Mouse (Mus musculus) adrenal gland, adult 18-20 months (tissue): ENCODE data around the gene Gm45213. TPM values are rescaled to one million over a fixed set of nuclear protein-coding genes. Genes with fewer than 3 reads are reported as not detected.
A peak's percentile ranks its signal among the peaks of the same experiment; 100 is the strongest.
"Not testable (repeated sequence)": the region's sequence is repeated elsewhere in the genome, so short reads cannot be mapped to it uniquely, and the experiment has no call there.

Experiments used
- DNase-seq, 2 experiments: peaks; one replicate each; pipeline ENCODE4 v3.0.0; 2021 to 2022; ENCODE audit warnings: low spot score in 2 of 2
- total RNA-seq, 2 experiments: library from RNA; stranded (reverse); gene quantifications; 1 replicate in 1 of 2; 2 replicates in 1 of 2; pipeline ENCODE4 v1.2.3; 2021

The Gm45213 gene
- total RNA-seq, 2 experiments from 2014 or later, result not detected

DNA sequence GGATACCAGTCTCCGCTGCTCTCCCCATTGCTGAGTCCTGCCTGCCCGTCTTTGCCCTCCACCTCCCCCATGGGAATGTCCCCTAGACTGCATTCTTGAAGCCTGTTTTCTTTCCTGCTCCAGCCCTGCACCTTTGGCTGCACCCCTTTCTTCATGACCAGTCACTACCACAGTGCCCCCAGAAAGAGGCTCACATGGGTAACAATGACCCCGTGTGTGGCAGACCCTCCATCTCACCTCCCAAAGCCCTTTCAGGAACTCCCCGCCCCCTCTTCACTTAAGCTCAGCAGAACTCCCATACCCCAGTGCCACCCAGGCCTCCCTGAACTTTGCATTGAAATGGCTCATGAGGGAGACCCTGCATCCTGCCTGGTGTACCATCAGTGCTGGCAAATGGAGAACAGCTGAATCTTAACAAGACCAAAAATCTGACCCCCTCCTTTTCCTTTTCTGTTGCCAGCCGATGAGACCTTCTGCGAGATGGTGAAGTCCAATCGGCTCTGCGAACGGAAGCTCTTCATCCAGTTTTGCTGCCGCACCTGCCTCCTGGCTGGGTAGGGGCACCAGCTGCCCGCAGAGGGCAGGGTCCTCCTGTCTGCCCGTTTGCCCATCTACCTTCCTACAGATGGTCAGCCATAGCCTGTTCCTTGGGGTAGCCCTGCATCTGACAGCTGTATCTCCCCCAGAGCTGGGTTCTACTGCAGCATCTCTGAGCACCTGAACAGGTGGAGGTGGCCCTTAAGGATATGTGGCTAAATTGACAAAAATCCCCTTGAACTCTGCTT lies 5.2 kb downstream of the Gm45213 start:
- DNase-seq, result no peak

DNA sequence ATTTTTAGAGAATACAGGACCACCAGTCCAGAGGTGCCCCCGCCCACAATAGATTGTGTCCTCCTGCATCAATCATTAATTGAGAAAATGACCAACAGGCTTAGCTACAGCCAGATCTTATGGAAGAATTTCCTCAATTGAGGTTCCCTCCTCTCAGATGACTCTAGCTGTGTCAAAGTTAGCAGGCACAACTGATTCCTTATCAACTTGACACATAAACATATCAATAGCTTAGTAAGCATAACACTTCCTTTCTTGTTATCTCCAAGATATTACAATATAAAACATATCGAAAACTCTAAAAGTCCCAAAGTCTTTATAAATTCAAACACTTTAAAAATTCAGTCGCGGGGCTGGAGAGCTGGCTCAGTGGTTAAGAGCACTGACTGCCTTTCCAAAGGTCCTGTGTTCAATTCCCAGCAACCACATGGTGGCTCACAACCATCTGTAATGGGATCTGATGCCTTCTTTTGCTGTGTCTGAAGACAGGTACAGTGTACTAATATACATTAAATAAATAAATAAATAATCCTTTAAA lies 10.6 kb downstream of the Gm45213 start:
- no peak for DNase-seq

DNA sequence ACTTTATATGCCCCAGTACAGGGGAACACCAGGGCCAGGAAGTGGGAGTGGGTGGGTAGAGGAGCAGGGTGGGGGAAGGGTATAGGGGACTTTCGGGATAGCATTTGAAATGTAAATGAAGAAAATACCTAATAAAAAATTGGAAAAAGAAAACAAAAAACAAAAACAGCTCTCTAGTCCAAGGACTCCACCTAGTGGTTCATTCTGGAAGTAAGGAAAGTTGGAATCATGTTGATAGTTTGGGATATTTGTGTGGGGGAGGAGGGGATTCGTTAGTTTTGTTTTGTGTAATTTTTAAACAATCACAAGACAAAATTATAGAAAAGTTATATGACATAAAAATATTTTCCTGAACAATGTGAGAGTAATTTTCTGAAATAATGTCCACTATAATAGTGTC lies 12.0 kb downstream of the Gm45213 start:
- DNase-seq, result not testable (repeated sequence)

DNA sequence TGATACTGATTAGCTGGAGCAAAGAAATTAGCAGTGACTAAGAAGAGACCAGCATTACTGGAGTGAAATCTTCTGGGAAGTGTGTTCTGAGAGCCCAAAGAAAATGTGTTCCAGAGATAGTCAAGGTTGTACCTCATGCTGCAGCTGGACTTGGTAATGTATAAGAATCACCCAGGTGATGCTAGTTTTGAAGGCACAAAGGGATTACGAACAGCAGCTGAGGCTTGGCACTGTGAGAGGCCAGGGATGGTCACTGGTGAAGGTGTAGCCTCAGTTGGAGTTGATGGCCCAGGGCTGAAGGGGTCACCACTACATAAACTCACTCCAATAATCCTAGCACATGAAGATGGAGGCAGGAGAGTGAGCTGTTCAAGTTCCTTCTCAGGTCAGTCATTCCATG lies 15.3 kb downstream of the Gm45213 start, which contains the start of gene Snrpa1:
Gene Snrpa1 (plus strand): TSS at position 301 of the 400 bp plus-strand sequence.
- DNase-seq, result no peak

DNA sequence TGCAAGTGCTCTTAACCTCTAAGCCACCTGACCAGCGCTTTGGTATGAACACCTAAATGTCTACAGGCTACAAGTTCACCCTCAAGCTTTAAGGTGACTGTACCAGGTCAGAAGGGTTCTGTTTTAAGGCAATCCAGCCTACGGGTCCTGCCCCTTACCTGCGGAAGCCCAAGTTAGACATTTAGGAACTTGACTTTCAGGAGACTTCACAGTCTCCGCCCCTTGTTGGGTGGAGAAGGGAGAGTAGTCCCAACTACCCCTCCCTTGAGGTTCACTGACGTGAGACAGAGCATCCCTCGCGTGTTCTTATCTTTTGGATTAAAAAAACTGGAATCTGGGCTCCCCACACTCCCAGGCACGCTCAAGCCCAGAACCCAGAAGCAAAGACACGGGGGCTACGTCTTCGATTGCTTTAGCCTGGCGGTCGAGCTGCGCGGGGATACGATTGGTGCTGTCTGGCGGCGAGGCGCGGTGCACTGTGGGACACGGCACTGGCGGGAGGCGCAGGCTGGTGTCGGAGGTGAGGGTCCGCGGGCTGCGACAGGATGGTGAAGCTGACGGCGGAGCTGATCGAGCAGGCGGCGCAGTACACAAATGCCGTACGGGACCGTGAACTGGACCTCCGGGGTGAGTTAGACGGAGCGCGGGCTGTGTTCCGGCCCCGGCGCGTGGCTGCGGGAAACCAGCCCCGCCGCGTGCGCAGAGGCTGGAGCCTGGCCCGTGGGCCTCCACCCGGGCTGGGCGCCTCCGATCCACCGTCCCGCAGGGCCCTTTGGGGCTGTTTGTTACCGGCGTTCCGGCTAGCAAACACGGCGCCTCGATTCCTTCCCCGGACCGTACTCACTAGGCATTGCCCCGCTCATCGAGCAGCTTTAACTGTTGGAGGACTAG lies 16.9 kb downstream of the Gm45213 start:
- DNase-seq, result peak; percentile 85

DNA sequence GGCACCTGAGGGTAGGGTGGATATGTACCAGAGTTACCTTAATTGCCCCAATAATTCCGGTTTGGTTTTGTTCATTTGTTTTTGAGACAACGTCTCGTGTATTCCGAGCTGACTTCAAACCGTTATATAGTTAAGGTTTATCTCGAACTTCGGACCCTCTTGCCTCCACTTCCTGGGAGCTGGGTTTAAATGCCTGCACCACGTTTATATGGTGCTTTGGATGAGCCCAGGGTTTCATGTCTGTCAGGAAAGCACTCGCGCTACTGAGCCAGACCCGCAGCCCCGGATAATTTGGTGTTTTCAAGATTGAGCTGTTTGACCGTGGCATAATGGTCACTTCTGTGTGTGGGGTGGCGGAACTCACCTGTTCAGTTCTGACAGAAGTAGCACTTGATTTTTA lies 17.7 kb downstream of the Gm45213 start:
- no peak for DNase-seq

DNA sequence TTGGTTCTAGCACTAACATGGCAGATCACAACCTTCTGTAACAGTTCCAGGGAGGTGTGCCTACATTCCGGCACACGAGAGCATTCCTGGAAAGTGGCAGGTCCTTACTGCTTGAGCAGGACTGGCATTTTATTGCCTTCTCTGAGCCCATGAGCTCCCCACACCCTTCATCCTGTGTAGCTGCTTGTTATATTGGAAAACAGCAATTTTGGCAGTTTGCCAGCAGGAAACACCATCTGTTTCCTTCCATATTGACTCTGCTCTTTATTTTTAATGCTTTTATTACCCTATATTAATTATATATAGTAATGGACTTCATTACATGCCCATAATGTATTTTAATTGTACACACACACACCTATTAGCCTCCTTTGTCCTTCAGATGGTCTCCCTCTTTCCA lies 33.0 kb downstream of the Gm45213 start:
- DNase-seq, result no peak

DNA sequence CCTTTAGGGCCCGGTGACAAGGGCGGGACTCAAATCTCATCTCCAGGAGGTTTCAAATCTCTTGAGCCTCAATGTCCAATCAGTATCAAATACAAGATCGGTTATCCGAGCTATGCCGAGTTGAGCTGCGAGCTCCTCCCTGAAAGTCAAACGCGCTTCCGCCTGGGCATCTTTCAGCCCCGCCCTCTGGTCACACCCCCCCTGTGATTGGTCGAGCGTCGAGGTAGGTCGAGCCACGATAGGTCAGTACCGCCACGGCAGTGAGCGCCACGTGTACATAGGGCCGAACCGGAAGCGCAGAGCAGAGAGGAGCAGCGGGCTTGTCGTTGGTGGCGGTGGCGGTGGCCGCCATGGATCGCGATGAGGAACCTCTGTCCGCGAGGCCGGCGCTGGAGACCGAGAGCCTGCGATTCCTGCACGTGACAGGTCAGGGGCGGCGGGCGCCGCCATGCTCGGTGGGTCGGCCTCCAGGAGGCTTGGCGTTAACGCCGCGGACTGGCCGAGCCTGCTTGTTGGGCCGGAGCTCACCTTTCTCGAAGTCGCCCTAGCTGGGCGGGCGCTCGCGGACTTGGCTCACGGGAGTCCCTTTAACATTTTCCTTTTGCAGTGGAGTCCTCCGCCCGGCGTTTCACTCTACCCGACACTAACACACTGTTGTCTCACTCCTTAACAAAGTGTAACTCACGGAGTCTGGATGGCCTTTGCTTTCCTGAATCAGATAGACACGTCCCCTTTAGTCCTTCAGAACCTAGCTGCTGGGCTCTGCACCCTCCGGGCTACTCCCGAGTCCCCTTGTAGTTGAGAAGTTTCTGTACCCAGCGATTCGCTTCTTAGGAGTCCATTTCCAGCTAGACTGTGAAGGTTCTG lies 36.2 kb downstream of the Gm45213 start, which contains the start of gene Selenos:
Gene Selenos (plus strand): TSS at position 286 of the 867 bp plus-strand sequence.
- DNase-seq, result peak; percentile 85 to 88

DNA sequence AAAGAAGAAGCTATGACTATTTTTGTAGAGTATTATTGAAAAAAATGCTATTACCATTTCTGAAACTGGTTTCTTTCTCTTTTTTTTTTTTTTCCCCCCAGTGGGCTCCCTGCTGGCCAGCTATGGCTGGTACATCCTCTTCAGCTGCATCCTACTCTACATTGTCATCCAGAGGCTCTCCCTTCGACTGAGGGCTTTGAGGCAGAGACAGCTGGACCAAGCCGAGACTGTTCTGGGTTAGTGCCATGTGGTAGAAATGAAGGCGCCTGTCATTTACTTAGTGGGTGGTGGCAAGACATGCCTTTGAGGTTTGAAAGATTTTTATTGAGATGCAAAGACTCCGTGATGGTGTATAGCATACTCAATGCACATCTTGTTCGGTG lies 36.8 kb downstream of the Gm45213 start:
- DNase-seq, result no peak

DNA sequence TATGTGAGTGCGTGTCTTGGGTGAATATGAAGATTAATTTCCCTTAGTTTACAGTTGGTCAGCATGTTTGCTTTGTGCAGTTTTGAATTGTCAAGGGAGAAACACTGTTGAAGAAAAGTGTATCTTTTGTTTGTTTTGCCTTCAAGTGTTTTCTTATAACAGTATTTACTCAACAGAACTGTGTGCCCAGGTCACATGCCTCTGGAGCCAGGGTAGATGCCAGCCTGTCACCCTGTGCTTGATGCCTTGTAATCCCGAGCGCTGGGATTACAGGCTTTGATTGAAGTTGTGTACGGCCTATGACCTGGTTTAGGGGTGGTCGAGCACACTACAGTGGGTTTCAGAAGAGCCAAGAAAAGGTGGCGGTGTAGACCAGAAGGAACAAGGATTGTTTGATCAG lies 40.4 kb downstream of the Gm45213 start:
- DNase-seq, result no peak

DNA sequence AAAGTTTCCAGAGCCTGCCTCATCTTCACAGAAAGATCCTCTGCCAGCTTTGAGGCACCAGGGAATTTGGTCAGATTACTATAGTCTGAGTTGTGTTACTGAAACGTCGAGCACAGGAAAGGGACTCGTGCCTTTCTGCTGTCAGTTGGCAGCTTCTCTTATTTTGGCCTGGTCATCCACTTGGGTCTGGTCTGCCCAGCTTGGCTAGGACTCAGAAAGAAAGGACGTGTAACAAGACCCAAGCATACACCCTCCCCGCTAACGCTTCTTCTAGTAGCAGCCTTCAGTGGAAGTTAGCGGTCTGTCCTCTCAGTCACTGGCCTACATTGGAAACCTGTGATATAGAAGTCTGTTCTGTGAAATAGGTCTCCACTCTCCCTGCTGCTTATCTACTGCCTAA lies 41.1 kb downstream of the Gm45213 start:
- no peak for DNase-seq

DNA sequence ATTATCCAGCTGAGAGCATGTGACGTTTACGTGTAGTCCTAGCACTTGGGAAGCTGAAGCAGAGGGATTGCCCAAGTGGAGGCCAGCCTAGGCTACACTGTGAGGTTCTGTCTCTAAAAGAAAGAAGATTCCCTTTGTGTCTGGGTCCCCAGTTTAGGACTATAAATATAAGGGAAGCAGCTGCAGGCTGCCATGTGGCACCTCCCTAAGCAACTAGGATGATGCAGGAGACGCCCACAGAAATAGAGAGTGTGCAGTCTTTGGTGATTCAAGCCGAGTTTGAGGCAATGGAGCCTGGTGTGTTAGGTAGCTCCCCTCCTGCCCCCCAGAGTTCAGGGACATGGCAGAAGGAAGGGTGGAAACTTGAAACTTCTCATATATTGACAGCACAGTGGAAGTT lies 44.2 kb downstream of the Gm45213 start:
- DNase-seq, result no peak

DNA sequence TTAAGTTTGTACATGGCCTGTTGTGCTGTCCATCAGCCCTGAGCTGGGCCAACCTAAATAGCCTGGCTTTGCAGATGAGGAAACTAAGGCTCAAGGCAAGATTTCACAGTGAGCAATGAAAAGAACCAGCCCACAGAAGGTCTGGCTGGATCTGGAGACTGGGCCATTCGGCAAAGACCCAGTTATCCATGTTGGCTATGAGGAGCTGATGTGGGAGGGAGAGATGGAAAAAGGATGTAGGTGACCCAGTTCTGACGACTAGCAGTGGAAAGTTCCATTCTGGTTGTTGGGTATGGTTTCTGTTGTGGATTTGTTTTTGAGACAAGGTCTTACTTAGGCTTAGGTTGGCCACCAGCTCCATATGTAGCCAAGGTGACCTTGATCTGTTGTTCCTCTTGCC lies 44.7 kb downstream of the Gm45213 start:
- DNase-seq, result no peak

DNA sequence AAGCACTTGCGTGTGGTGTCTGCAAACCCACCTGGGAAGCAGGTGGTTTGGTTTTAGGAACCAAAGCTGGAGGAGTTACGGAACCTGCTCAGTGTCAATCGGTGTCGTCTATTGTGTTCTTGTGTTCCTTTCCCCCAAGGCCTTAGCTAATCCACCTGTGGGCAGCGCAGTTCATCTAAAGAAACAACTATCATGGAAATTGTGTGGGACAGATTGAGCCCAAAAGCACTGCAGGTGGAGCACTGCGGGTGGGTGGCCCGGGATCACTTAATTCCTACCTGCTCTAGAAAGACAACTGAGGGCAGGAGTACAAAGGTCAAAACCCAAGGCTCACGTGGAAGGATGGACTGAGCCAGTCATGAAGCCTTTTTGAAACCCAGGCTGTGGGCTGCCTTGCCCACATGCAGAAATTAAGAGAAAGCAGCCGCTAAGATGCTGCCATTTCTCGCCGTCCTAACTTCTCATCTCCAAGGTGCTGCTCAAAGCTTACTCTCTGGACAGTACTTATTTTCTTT lies 47.3 kb downstream of the Gm45213 start:
- DNase-seq, result no peak

DNA sequence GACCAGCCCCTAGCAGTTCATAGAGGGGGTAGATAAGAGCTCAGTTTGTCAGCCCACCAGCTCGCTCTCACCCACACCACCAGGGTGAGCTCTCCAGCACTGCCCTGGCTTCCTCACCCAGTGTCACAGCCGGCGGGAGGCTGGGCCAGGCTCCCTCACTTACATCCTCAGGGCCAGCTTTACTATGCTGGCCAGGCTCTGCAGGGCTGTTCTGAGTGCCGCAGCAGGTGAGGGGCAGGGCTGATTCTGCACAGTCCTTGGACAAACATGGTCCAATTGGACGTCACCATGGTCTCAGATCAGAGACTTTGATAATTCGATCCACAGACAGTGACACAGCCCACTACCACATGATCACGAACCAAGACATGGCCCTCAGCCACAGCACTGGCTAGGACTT lies 48.2 kb downstream of the Gm45213 start:
- DNase-seq, result no peak

DNA sequence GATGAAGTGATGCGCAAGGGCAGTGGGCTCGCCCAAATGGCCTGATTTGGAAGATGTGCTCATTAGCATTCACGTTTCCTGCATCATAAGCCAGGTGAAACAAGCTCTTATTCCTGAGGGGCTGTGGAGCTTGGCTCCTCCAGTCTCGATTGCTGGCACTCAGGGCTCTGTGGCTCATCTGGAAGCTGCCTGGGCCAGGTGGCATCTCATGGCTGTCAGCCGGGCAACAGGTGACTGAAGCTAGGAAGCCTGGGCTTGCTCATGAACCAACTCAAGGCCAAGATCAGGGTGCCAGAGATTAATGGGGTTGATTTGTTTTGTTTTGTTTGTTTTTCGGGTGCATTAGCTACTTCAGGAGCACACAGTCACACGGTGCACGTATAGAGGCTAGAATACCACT lies 49.3 kb downstream of the Gm45213 start:
- DNase-seq, result no peak

DNA sequence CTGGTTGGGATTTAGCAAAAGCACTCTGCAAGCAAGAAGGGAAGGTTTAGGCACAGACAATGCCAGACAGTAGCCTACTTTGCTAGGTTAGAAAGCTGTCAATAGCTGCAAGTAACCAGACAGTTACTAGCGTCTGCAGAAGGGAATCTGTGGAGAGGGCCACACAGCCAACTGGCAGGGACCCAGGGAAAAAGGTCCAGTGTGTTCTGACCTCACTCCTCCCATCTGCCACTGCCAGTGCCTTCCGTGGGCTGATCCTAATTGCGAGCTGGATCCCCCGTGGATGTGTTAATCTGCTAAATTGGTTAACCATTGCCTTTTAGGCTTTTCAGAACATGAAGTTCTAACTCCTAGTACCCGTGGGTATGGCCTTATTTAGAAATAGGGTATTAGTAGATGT lies 50.7 kb downstream of the Gm45213 start:
- DNase-seq, result no peak

DNA sequence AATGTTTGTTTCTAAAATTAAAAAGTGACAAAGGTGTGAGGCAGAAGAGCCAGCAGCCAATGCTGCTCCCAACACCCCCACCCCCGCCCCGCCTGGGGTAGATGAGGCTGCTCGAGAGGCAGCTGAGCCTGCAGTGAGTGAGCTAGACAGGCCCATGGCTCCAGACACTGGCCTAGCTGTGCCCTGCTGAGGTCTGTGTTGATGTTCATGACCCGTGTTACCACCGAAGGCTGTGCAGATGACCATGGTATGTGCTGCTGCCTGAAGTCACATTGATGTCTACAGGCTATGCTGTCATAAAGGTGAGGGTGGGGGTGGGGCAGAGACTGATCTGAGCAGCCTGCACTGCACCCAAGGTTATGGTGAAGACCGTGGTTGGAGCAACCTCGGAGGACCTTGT lies 55.4 kb downstream of the Gm45213 start:
- no peak for DNase-seq

DNA sequence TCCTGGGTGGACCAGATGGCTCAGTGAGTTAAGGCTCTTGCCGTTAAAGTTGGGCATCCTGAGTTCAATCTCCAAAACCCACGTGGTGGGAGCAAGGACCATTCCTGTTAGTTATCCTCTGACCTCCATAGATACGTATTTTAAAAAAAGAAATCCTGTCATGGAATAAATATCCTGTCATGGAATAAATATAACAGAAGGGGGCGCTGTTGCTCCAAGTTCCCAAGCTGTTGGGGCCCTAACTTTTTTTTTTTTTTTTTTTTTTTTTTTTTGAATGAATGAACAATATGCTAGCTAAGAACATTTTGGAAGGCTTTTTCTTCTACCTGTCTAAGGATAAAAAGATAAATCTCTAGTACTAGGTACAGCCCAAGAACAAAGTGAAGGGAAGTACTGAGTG lies 58.5 kb downstream of the Gm45213 start:
- DNase-seq, result peak in 1 of 2 experiments; percentile 26

DNA sequence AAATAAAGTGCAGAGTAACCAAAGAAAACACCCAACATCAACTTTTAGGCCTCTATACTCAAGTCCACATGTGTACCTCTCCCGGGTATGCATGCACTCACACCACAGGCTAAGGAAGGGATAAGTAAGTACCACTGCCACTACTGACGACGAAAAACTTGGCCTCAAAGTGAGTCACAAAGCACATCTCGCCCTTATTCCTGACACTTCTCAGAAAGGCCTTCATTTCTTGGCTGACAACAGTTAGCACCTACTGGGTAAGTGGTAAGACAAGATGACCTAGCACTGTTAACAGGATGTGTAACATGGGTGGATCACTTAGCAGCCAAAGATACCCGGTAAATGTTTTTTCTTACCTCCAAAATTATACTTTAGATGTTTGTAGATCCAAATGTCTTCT lies 61.1 kb downstream of the Gm45213 start:
- DNase-seq, result no peak

DNA sequence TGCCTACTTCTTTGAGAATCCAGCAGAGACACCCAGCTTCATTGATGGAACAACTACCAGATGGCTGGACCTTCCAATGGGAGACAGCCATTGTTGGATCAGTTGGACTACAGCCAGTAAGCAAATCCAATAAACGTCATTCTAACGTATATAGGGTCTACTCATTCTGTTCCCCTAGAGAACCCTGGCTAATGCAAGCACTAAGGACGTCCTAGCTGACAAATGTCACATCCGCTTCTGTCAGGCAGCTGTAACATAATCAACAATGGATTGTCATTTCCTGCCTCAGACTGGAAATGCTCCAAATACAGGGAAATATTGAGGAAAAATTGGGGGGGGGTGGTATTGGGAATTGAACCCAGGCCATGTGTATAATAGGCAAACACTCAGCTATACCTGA lies 62.4 kb downstream of the Gm45213 start:
- DNase-seq, result no peak
